Mouse (Mus musculus) heart, postnatal 25 days (tissue): Measurements from ENCODE around the gene Myo1a. TPM values are rescaled to one million over a fixed set of nuclear protein-coding genes. Genes with fewer than 3 reads are reported as not detected.
"Not testable (repeated sequence)": the region's sequence is repeated elsewhere in the genome, so short reads cannot be mapped to it uniquely, and the experiment has no call there.

Source experiments
- DNase-seq: peaks from one replicate; pipeline ENCODE4 v3.0.0; 2022; ENCODE audit warnings: low spot score
- intact Hi-C: fragments of 180-260 bp; cut with DNase I; formaldehyde crosslinking; loops from one replicate; pipeline ENCODE4 v1.15.1; 2025
- total RNA-seq, 2 experiments: library from RNA; stranded (reverse); gene quantifications; 2 replicates each; pipeline ENCODE4 v1.2.3; 2021

Gene Myo1a
- under 1 TPM in 1 of 2 experiments, not detected in 1; 0.10 TPM for total RNA-seq

DNA sequence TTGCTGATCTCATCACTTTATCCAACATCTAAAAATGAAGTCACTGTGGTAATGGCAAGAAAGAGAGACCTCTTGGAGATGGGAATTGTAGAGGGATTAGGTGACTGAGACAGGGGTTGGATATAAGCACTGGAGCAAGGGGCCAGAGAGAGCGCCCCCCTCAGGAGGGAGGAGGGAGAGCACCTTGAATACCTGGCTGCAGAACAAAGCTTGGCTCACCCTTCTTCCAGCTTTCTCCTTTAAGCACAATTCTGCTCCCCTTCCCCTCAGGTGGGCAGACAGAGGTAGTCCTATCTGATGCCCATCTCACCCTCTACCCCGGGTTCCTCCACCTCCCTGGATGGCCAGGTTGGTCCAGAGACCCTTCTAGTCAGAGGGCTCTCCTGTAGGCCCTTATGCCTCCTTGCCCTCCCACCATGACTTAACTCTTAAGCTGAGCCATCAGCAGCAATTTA is at the start of gene Myo1a:
Myo1a (plus strand) TSS at position 405 of the 455 bp plus-strand sequence.
- DNase-seq: no peak
- intact Hi-C loops: no loop called here

DNA sequence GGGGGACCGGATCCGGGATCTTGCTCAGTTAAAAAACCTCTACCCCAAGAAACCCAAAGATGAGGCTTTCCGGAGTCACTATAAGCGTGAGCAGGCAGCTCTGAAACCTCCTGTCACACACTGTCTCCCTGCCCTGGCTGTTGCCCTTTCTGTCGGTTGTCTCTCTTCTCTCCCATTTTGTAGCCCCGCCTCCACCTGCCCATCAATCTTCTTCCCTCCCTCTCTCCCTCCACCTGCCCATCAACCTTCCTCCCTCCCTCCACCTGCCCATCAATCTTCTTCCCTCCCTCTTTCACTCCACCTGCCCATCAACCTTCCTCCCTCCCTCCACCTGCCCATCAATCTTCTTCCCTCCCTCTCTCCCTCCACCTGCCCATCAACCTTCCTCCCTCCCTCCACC is 47.4 kb upstream of the Myo1a start:
- intact Hi-C loops, DNase-seq: not testable (repeated sequence)

DNA sequence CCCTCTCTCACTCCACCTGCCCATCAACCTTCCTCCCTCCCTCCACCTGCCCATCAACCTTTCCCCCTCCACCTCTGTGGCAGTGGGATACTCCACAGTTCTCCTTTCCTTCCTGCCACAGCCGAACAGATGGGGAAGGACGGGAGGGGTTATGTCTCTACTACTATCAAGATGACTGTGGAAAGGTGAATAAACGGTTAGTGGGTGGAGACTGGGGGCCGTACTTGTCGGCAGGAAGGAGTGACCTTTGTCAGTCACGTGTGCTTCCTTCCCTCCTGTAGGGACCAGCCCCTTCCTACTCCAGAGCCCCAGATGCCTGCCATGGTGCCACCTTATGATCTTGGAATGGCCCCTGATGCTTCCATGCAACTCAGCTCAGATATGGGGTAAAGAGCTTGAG is 46.9 kb upstream of the Myo1a start:
- DNase-seq: no peak

DNA sequence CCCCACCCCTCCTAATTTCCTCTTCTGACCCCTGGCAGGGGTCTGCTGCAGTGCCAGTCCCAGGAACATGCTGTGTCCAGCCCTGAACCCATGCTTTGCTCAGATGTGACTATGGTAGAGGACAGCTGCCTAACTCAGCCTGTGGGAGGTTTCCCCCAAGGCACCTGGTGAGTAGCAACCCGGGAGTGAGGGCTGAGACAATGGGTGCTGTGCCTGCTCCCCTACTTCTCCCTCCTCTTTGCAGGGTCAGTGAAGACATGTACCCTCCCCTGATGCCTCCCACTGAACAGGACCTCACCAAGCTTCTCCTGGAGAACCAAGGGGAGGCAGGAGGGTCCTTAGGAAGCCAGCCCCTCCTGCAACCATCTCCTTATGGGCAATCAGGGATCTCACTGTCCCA is 45.4 kb upstream of the Myo1a start:
- DNase-seq: no peak
- intact Hi-C loops: no loop called here

More for the DNA sequence above, 46.9 kb upstream of the Myo1a start:
- intact Hi-C loops: no loop called here

DNA sequence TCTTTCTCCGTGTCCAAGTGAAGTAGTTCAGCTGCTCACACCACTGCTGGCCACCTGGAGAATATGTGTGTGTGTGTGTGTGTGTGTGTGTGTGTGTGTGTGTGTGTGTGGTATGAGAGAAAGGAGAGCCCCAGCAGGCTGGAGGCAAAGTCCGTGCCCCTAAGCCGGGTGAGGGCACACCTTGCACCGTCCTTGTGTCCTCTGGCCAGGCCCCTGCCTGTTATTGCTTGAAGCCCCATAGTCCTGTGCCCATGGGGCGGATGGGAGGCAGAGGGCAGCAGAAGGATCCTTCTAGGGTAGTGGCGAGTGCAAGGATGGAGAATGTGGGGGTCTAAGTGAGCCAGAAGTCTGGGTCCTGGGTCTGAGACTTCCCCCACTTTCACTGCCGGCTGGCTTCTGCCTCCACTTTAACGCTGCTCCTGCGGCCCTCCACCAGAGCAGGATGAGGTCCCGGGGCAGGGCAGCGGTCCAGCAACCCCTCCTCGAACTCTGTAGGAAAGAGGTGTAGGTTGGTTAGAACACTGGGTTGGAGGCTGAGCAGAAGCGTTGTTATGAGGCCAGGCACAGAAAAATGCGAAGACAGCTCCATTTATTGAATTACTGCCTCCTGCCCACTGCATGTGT is 43.6 kb upstream of the Myo1a start:
- DNase-seq: no peak
- intact Hi-C loops: loop anchor here (2.0 kb wide), 1 partner anchor 17 kb away; no protein-coding TSS in a partner anchor

DNA sequence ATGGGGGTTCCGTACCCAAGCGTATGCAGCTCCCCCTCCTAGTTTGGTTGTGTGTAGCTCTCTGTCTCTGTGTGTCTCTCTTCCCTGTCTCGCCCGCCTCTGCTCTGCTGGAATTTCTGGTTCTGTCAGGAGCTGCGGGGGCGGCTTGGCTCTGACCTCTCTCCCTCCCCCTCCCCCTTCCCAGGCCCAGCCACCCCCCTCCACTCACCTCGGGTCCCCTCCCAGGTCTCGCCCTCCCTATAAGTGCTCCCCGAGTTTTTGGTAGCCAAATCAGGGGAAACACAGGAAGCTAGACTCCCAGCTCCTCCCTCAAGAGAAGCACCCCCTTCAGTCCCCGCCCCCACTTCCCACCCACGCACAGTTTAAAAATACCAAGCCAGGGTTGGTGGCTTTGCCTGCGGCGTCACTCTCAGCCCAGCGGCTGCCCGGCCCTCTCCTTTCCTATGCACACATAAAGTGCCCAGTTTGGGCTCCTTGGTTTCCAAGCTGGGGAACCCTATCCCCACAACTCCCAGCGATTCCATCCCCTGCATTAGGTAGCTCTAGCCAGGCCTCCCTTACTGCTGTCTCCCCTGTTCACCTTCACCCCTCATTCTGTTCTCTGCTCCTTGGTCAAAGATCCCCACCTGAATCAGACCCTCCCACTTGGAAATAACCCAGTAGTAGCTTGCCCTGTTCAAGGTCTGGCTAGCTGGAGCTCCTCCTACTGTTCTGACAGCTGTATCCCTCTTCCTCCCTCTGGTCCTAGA is 42.9 kb upstream of the Myo1a start:
- intact Hi-C loops: loop anchor here (2.0 kb wide), 1 partner anchor 17 kb away; no protein-coding TSS in a partner anchor
- peak; percentile 51 for DNase-seq

DNA sequence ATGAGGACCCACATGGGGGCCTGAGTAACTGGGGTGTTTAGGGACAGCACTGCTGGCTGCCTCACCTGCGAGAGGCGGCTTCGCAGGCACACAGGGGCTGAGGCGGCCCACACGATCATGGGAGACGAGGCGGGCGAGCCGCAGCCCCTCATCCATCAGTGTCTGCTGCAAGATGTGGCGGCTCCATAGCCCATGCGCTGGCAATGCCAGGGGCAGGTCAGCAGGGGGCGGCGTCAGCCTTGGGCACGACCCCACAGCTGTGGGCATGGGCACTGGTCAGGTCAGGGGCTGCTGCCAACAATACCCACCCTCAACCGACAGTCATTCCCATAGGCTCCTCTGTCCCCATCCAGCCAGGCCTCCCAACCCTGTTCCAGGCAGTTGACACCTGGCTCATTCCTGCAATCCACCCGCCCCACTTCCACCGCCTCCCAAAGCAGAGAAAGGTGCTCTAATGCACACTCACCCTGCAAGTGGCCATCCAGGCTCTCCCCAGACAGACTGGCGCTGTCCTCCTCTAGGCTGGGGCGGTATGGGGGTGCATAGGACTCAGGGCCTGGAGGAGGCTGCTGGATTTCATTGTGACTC is 42.2 kb upstream of the Myo1a start:
- DNase-seq: no peak

DNA sequence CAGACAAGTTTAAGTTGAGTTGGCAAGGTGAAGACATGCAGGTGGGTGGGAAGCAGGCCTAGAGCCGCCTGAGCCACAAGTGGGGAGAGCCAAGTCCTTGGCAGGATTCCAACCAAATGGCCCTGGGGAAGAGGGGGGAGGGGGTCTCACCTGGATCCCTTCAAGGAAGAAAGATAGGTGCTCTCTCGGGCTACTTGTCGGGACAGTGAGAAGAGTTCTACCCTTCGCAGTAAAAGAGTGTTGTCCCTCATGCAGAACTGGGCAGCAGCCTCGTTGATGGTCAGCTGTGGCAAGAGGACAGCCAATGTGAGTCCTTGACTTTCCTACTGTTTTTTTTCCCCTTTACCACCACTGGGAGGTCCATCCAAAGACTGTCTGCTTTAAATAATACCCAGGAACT is 41.4 kb upstream of the Myo1a start:
- no peak for DNase-seq
- intact Hi-C loops: no loop called here

More for the DNA sequence above, 42.2 kb upstream of the Myo1a start:
- intact Hi-C loops: no loop called here

DNA sequence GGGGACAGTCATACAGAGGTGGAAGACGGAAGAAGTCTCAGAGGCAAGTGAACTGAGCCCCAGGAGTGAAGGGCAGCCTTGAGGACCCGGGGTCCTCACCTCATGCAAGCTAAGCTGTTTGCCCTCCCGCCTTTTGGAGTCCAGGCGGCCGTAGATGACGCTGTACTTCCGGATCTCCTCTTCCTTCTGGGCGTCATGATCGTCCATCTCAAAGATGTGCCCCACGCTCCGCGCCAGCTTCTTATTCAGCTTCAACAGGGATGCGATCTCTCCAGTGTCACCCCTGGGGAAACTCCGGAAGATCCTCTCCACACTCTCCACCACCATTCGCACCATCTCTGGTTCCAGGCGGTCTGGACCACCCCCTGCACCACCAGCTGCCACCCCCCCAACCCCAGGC is 40.8 kb upstream of the Myo1a start:
- intact Hi-C loops: no loop called here
- DNase-seq: no peak

DNA sequence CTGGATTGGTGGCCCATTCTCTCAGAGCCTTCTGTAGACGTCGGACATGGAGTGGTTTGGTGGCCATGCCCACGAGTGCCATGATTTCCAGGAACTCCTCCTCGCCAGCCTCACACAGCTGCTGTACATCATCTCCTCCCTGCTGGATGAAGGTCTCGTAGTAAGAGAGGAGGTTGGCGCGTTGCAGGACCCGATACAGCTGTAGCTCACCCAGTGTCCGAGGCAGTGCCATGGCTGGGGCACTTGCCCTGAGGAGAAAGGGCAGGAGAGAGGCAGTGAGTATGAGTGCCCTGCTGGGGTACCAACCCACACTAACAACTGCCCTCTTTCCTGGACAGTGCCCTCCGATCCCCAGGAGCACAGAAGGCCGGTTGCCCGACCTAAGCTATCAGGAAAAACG is 40.1 kb upstream of the Myo1a start:
- no peak for DNase-seq
- intact Hi-C loops: no loop called here

DNA sequence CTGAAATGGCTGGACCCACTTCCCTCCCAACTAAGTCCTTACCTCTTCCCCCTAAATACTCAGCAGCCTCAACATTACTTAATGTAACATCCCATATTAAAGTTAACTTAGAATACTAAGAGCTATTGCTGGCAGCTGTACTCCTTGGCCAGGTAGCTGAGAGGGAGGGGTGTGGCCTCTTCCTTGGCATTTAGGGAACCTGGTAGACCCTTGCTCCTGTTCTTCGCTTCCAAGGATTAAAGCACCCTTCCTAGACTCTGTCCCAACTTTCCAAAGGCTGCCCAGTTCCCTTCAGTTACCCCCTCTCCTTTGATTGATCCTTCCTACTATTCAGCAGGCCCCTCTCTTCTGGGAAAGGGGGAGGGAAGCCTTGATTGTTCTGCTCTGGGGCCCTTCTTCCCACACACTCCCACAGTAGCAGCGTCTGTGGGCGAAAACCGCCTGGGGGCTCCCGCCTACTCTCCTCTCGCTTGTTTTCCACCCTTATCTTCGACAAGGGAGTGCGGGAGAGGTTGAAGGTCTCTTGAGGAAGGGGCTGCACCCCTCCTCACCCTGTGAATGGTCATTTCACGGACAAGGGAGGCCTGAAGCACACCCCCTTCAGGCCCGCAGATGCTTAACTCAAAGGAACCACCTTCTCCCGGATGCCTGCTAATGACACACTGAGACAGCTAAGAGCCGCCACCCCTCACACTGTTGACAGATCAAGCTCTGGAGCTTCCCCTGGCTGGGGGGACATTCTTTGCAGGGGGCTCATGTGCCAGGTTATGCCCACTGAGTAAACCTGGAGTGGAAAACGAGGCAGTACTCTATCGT is 39.4 kb upstream of the Myo1a start:
- intact Hi-C loops: no loop called here
- DNase-seq: no peak

DNA sequence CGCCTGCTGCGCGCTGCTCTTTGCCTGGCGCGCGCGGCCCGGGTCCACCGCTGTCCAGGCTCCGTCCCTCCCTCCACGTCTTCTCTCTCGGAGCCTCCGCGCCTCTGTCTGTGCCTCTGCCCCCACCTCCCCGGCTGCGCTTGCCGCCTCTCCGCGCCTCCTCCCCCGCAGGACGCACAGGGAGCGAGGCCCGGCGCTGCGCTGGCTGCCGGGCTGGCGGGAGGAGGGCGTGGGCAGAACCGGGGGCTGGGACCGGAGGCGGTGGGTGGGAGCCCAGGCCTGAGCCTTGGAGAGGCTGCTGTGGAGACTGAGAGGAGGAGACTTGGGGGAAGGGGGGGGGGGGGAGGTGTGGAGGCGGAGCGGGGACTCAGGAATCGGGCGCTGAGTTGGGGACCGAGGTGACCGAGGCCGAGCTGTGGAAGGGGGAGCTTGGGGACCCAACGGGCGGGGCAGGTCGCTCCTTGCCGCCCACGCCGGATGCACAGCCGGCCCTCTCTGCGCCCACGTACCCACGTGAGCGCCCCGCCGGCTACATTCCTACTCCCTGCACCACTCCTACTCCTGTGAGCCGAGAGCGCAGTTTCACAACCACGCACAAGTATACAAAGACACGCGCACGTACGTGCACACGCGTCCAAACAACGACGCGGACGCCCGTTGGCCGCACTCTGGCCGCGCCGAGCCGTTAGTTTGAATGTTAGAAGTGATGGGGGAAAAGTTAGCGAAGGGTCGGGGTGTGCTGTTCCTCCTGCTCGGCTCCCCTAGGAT is 38.3 kb upstream of the Myo1a start, which contains the start of gene Nemp1:
Nemp1 (plus strand) TSS at position 401 of the 768 bp plus-strand sequence.
- intact Hi-C loops: no loop called here
- DNase-seq: peak; percentile 89

DNA sequence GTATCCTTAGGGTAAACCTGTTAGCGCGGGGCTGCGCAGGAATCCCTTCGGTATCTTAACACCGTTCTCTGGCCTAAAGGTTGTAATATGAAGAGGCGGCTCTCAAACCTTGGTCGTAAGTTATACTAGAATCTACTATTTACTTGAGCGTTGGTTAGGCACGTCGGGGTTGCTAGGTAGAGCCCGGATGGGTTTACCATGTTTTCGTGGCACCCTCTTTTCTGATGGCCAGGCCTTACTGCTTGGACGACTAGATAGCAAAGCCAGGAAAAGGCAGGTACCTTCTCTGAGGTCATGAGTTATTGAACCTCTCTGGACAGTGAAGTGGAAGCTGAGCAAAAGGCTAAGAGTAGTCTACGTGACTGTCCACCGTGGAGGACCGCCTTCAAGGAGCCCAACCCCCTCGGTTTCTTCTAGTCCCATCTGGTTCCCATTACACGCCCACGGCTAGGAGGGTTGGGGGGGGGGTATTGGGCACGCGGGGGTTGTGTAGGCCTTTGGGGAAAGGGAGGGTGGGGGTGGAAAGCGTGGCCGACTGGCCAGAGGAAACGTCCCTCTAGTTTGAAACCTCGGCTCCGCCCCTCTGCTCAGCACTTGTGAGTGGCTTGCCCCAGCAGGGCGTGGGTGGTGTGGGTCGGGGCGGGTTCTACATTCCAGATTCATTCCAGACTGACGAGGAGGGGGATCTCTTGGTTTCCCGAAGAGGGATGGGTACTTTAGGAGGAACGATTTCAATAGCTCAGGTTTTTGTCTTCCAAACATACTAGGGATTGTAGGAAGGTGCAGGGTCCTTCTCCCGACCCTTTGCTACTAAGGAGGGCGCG is 37.5 kb upstream of the Myo1a start:
- DNase-seq: peak; percentile 90
- intact Hi-C loops: no loop called here

DNA sequence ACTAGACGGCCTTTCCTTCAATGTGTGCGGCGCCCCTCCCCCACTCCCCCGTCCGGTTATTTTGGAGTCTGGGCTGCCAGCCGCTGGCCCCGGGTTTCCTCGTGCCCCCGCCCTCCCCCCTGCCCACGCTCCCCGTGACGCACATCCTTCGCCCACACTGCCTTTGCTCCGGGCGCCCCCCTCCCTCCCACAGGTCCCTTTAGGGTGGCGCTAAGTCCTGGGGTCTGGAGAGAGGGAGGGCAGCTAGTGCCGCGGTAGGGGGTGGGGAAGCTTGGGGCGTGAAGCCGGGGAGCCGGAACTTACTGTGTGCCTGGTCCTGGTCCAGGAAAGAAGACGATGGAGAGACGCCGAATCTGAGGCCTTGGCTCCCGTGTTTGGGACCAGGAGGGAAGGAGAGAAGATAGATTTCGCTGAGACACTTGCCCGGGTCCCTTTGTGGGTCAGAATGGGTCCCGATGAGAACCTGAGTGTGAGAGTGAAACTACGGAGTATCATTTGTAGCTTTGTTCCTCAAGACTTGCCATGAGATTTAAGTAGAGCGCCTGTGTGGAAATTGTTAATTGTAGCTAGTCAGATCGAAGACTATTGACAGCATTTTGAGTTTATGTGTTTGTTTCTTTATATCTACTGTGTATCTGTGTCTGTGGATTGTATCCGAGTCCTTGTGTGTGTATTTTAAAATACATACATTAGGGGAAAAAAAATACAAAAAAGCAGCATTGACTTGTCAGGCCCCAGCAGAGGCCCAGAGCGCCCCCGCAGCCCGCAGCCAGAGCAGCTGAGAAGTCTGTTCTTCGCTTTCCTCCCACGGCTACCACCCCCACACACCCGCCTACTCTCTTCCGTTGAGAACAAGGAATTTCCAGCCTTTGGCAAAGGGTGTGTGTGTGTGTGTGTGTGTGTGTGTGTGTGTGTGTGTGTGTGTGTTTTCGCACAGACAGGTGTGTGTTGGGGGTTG is 36.6 kb upstream of the Myo1a start, which contains the start of gene Nab2:
Nab2 (minus strand) TSS at position 476 of the 958 bp plus-strand sequence.
- intact Hi-C loops: no loop called here
- DNase-seq: peak; percentile 81

DNA sequence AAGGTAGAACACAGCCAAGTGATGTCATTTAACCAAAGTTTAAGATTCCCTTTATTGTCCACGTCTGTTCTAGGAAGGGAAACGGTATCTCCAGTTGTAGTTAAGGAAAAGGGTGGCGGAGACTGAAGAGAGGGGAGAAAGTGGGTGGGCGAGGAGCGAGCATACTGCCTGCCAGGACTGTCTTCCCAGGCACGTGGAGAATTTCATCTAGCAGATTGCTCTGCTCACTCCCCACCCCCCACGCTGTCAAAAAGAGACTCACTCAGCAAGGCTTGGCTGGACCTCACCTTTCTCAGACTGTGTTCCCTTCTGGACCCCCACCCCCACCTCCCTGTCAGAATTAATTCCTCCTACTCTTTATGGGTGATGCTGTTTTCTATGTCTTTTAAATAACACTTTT is 35.8 kb upstream of the Myo1a start:
- DNase-seq: no peak

DNA sequence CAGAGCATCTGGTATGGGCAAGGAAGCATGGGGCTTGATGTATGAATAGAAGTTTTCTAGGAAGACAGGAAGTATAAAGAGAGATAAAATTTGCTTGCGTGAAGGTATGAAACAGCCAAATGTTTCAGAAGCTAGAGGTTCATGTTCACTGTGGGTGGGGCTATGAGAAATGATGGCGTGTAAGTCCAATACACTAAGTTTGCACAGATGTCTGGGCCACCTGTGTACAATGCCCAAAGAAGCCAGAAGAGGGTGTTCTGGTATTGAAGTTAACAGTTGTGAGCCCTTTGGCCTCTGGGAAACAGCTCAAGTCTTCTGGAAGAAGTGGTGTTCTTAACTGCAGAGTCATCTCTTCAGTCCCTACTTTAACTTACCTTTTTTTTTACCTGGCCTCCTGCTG is 34.8 kb upstream of the Myo1a start:
- DNase-seq: no peak
- intact Hi-C loops: no loop called here

More for the DNA sequence above, 35.8 kb upstream of the Myo1a start:
- intact Hi-C loops: no loop called here

DNA sequence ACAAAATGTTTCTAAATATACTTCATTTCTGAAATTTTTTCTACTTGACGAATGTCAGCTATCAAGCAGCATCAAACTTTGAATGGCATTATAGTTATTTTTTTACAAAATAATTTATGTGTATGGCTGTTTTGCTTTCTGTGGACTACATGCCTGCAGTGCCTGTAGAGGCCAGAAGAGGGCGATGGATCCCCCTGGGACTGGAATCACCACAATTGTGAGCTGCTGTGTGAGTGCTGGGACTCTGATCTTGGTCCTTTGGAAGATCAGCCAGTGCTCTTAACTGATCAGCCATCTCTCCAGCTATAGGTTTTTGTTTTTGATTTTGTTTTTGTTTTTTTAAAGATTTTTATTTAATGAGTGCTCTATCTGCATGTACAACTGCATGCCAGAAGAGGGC is 33.7 kb upstream of the Myo1a start:
- intact Hi-C loops: no loop called here
- DNase-seq: no peak
